Mouse (Mus musculus) embryonic stem cell, embryonic (primary cell): ENCODE results near the gene Tmem141.

Source experiments
- CTCF ChIA-PET, 4 experiments: fragments of 300-600 bp in 2 of 4; fragments of 350-600 bp in 2 of 4; sonication (Branson Sonifier 250); formaldehyde crosslinking; loops; one replicate each; lab custom pipeline; 2022; ENCODE audit warnings: inconsistent platforms in 2 of 4; lab: Charles Lee
- POLR2A ChIA-PET, 4 experiments: fragments of 300-600 bp in 2 of 4; fragments of 350-600 bp in 2 of 4; sonication (Branson Sonifier 250); formaldehyde crosslinking; loops; one replicate each; lab custom pipeline; 2022; ENCODE audit warnings: antibody characterized with exemption in 4 of 4, inconsistent platforms in 1 of 4; lab: Charles Lee

Gene Tmem141

GRCm38 (mm10) chr2:25620852-25621228 lies 965 bp downstream of the Tmem141 start:
- POLR2A ChIA-PET = interaction anchor here in 2 of 4 experiments (1.0 to 1.4 kb wide), 4 partner anchors 12 to 1014 kb away, joined by 3 to 6 read pairs (median 3); partner anchors contain the start of genes Arrdc1 (in 1 of the 2) and Rabl6 (in 1 of the 2)
- CTCF ChIA-PET = interaction anchor here in 3 of 4 experiments (0.9 to 1.2 kb wide), 2 partner anchors 39 to 73 kb away, joined by 4 to 5 read pairs (median 5); partner anchors contain the start of gene Ajm1 (in 2 of the 3)

- POLR2A ChIA-PET = interaction anchor here in 1 of 4 experiments (1.0 kb wide), 1 partner anchor 12 kb away, joined by 6 read pairs; the partner anchor contains the start of gene Rabl6
Observed at GRCm38 (mm10) chr2:25620386-25620785, 1.4 kb downstream of the Tmem141 start.

GRCm38 (mm10) chr2:25617578-25617977 lies 4.2 kb downstream of the Tmem141 start, which contains the start of gene Ccdc183:
Gene Ccdc183, minus strand, starts transcription at chr2:25617678.
- ChIA-PET CTCF (interaction anchor here in 2 of 4 experiments (0.7 to 1.4 kb wide), 2 partner anchors 9 to 491 kb away, joined by 3 read pairs; no protein-coding TSS in a partner anchor), POLR2A (interaction anchor here in 2 of 4 experiments (0.8 to 1.2 kb wide), 3 partner anchors 9 to 42 kb away, joined by 3 read pairs; partner anchors contain the start of genes Mamdc4 (in 1 of the 2), Phpt1 (in 1 of the 2) and Rabl6 (in 1 of the 2))

More at GRCm38 (mm10) chr2:25620386-25620785, 1.4 kb downstream of the Tmem141 start:
- CTCF ChIA-PET = interaction anchor here in 1 of 4 experiments (0.9 kb wide), 1 partner anchor 39 kb away, joined by 5 read pairs; the partner anchor contains the start of gene Ajm1

DNA sequence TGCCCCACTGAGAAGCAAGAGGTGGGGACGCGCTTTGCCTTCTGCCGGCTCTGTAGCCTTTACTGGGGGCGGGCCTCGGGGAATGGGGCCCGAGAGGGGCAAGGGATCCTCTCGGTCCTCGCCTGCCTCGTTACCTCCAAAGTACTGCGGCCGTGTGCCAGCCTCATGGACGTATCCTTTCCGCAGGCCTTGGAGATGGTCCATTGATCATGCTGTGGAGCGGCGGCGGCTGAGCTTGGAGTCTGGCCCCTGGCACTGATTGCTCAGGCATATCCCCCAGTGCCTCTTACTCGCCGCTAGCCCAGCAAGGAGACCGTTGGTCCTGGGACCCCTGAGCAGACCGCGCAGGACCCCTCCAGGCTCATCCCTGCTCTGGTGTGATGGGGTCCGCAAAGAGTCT lies 5.4 kb downstream of the Tmem141 start:
- ChIA-PET POLR2A (interaction anchor here in 2 of 4 experiments (0.6 to 1.0 kb wide), 5 partner anchors 9 to 244 kb away, joined by 3 to 4 read pairs (median 3); partner anchors contain the start of genes Edf1 (in 1 of the 2) and Sapcd2 (in 1 of the 2)), CTCF (interaction anchor here in 2 of 4 experiments (0.9 to 1.8 kb wide), 8 partner anchors 8 to 78 kb away, joined by 3 to 9 read pairs (median 3); partner anchors contain the start of genes Ajm1 (in 1 of the 2) and Edf1 (in 1 of the 2))

DNA sequence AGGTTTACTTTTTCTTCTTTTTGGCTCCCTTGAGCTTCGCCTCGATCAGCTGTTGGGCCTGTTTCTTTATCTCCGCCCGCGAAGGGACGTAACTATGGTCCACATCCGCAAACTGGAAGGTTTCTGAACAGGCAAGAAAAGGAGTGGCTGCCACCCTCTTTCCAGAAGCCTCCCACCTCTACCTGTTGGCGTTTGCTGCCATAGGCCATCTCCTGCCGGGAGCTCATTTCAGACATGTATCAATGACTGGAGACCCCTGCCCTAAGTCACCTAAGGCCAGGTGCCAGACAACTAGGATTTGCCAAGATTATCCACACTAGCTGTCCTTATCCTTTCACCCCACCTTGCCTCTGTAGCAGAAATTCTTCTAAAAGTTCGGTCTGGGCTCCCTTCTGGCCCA lies 13.1 kb downstream of the Tmem141 start:
- CTCF ChIA-PET = interaction anchor here in 2 of 4 experiments (0.7 to 1.3 kb wide), 3 partner anchors 9 to 28 kb away, joined by 3 to 5 read pairs (median 3); partner anchors contain the start of genes Ajm1 (in 2 of the 2) and Ccdc183 (in 1 of the 2)
- POLR2A ChIA-PET = interaction anchor here (0.7 to 4.1 kb wide), 23 partner anchors 9 to 100 kb away, joined by 3 to 25 read pairs (median 3); partner anchors contain the start of genes Phpt1 (in 3 of the 4), Ajm1 (in 2 of the 4), Mamdc4 (in 2 of the 4) and Tmem141 (in 2 of the 4)

- ChIA-PET CTCF (interaction anchor here in 3 of 4 experiments (1.1 to 1.7 kb wide), 3 partner anchors 8 to 27 kb away, joined by 3 to 5 read pairs (median 4); partner anchors contain the start of gene Ajm1 (in 2 of the 3)), POLR2A (interaction anchor here (0.6 to 4.1 kb wide), 23 partner anchors 9 to 100 kb away, joined by 3 to 25 read pairs (median 3); partner anchors contain the start of genes Phpt1 (in 3 of the 4), Ajm1 (in 2 of the 4), Mamdc4 (in 2 of the 4) and Tmem141 (in 2 of the 4))
Observed at GRCm38 (mm10) chr2:25607761-25608622, 13.8 kb downstream of the Tmem141 start, which contains the start of gene Rabl6. Gene Rabl6, minus strand, starts transcription at chr2:25608521.

- POLR2A ChIA-PET = interaction anchor here in 2 of 4 experiments (0.7 to 1.4 kb wide), 4 partner anchors 9 to 27 kb away, joined by 3 to 4 read pairs (median 3); partner anchors contain the start of gene Phpt1 (in 1 of the 2)
- CTCF ChIA-PET = interaction anchor here in 2 of 4 experiments (0.8 to 1.2 kb wide), 3 partner anchors 10 to 21 kb away, joined by 3 to 4 read pairs (median 3); partner anchors contain the start of gene Ajm1 (in 2 of the 2)
Observed at GRCm38 (mm10) chr2:25602526-25602925, 19.3 kb downstream of the Tmem141 start.

GRCm38 (mm10) chr2:25600037-25600436 lies 21.8 kb downstream of the Tmem141 start:
- CTCF ChIA-PET = no interaction called here
- POLR2A ChIA-PET = interaction anchor here in 2 of 4 experiments (1.1 to 1.5 kb wide), 3 partner anchors 8 to 13 kb away, joined by 3 to 4 read pairs (median 3); partner anchors contain the start of gene Rabl6 (in 1 of the 2)

GRCm38 (mm10) chr2:25598749-25599148 lies 23.1 kb downstream of the Tmem141 start:
- CTCF ChIA-PET = no interaction called here
- POLR2A ChIA-PET = interaction anchor here in 2 of 4 experiments (0.9 to 1.4 kb wide), 5 partner anchors 8 to 17 kb away, joined by 3 to 4 read pairs (median 4); partner anchors contain the start of genes Ajm1 (in 1 of the 2) and Rabl6 (in 1 of the 2)

DNA sequence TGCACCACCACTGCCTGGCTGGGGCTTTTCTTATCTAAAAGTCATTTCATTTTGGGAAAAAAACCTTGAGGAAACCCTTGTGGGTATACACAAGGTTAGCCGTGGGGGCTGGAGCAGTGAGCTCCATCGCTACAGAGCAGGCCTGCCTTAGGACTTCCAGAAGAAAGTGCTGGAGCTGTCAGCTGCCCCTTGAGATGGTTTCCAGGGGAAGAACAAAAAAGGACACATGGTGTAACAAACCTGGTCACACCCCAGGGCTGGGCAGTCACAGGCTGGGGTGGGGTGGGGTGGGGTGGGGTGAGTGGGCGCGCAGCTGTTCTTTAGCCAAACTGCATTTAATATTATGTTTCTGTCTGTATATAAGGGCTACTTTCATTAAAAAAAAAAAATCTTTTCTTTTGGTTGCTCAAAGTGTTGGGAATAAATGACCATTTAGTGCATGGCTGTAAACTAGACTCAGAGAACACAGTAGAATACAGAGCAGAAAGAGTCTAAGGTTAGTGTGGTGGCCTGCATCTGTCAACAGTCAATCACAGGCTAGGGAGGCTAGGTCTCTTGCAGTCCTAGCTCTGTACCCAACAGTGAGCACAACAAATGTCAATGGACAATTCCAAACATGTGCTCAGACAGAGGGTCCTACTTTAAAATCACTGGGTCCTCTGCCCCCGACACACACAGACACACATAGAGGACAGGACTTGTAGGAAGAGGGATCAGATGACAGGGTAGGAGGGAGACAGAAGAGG lies 24.9 kb downstream of the Tmem141 start:
- CTCF ChIA-PET = interaction anchor here in 2 of 4 experiments (0.9 to 7.6 kb wide), 3 partner anchors 14 to 15 kb away, joined by 3 to 64 read pairs (median 3); partner anchors contain the start of gene Ajm1 (in 2 of the 2)
- POLR2A ChIA-PET = interaction anchor here in 1 of 4 experiments (0.5 to 1.5 kb wide), 3 partner anchors 9 to 50 kb away, joined by 3 to 6 read pairs (median 4); partner anchors contain the start of genes Ajm1 and Traf2

GRCm38 (mm10) chr2:25591863-25592262 lies 29.9 kb downstream of the Tmem141 start:
- POLR2A ChIA-PET = interaction anchor here in 2 of 4 experiments (0.7 to 6.1 kb wide), 9 partner anchors 9 to 34 kb away, joined by 3 to 48 read pairs (median 4); partner anchors contain the start of genes Ajm1 (in 2 of the 2), Rabl6 (in 2 of the 2) and Edf1 (in 1 of the 2)
- CTCF ChIA-PET = interaction anchor here (0.5 to 7.6 kb wide), 16 partner anchors 9 to 201 kb away, joined by 3 to 64 read pairs (median 6); partner anchors contain the start of genes Ajm1 (in 4 of the 4), Entpd2 (in 1 of the 4), Mamdc4 (in 1 of the 4) and Phpt1 (in 1 of the 4)

DNA sequence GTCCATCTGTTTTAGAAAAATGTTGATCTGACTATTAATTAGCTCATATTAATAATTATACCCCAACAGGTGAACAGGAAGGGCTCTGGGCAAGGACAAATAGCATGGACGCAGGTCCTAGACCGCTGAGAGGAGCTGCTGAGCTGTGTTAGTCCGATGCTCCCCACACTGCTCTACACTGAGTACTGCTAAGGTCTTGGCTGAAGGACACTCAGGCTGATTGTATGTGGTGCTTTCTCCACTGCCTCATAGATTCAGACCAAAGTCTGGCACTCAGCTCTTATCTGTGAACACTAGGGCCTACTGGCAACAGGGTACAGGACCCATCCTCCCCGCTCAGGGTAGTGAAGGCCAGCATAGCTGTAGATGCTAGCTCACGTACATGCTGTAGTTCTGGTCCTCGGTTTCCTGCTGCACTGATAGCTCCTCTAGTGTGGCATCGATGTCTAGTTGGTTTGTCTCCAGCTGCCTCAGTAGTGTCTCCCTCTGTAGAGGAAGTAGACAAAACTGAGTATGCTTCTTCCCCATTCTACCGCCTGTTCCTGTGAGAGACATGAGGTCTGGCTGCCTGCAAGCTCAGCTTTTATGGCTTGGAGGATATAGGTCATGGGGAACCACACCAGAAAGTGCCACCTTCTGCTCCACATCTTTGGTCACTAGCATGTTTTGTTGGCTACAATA lies 33.4 kb downstream of the Tmem141 start:
- CTCF ChIA-PET = interaction anchor here in 2 of 4 experiments (0.5 to 1.1 kb wide), 4 partner anchors 9 to 106 kb away, joined by 3 to 4 read pairs (median 4); partner anchors contain the start of genes Mamdc4 (in 2 of the 2) and Phpt1 (in 1 of the 2)
- POLR2A ChIA-PET = interaction anchor here in 3 of 4 experiments (0.5 to 2.8 kb wide), 11 partner anchors 9 to 668 kb away, joined by 3 to 11 read pairs (median 3); partner anchors contain the start of genes Mamdc4 (in 1 of the 3) and Traf2 (in 1 of the 3)

GRCm38 (mm10) chr2:25587290-25587689 lies 34.5 kb downstream of the Tmem141 start:
- ChIA-PET POLR2A (interaction anchor here in 2 of 4 experiments (0.8 to 2.8 kb wide), 9 partner anchors 8 to 46 kb away, joined by 3 to 11 read pairs (median 3); partner anchors contain the start of genes Edf1 (in 1 of the 2), Mamdc4 (in 1 of the 2) and Traf2 (in 1 of the 2)), CTCF (interaction anchor here in 2 of 4 experiments (0.6 kb wide), 2 partner anchors 13 to 160 kb away, joined by 3 read pairs; no protein-coding TSS in a partner anchor)

GRCm38 (mm10) chr2:25585601-25586000 lies 36.2 kb downstream of the Tmem141 start:
- ChIA-PET CTCF (no interaction called here), POLR2A (interaction anchor here in 1 of 4 experiments (0.9 kb wide), 1 partner anchor 23 kb away, joined by 3 read pairs; no protein-coding TSS in a partner anchor)

GRCm38 (mm10) chr2:25584856-25585255 lies 36.9 kb downstream of the Tmem141 start:
- POLR2A ChIA-PET = interaction anchor here in 1 of 4 experiments (1.5 to 7.3 kb wide), 2 partner anchors 8 to 9 kb away, joined by 3 to 48 read pairs; no protein-coding TSS in a partner anchor
- CTCF ChIA-PET = no interaction called here
